Mouse (Mus musculus) G1E (cell line): Measurements from ENCODE around the gene Cirbp. TPM values are rescaled to one million over a fixed set of nuclear protein-coding genes. Genes with fewer than 3 reads are reported as not detected.

ENCODE experiments used
- ATAC-seq: 2 replicates; pipeline ENCODE4 v1.8.0; 2016; ENCODE audit warnings: mild to moderate bottlenecking; ENCODE audit not compliant: insufficient number of reproducible peaks, poor library complexity, low FRiP score, severe bottlenecking; ENCODE audit errors: extremely low read depth
- DNase-seq: peaks from one replicate; pipeline ENCODE4 v3.0.0; 2012; ENCODE audit warnings: low spot score
- H3K27me3 ChIP-seq: 2 replicates; pipeline ENCODE4 v1.6.1; 2012; ENCODE audit warnings: mild to moderate bottlenecking, low read length, inconsistent platforms; ENCODE audit not compliant: insufficient read depth
- H3K36me3 ChIP-seq: replicated peaks from 2 replicates; pipeline ENCODE3; 2012; ENCODE audit warnings: mild to moderate bottlenecking, inconsistent platforms
- H3K4me1 ChIP-seq: 2 replicates; pipeline ENCODE4 v1.6.1; 2012; ENCODE audit warnings: low read depth, low read length, inconsistent platforms, mixed read lengths; ENCODE audit not compliant: insufficient read depth
- H3K4me3 ChIP-seq: 2 replicates; pipeline ENCODE4 v1.5.1; 2012; ENCODE audit warnings: low read depth, mild to moderate bottlenecking, inconsistent platforms, low read length, moderate library complexity, mixed read lengths
- H3K9me3 ChIP-seq: replicated peaks from 2 replicates; pipeline ENCODE4 v1.6.1; 2012; ENCODE audit warnings: inconsistent platforms
- CTCF ChIP-seq: IDR thresholded peaks from 2 replicates; pipeline ENCODE4 v1.5.1; 2012; ENCODE audit warnings: low read depth, low read length, inconsistent platforms, mixed read lengths
- GATA1 ChIP-seq: IDR thresholded peaks from 2 replicates; pipeline ENCODE4 v1.6.1; 2012; ENCODE audit warnings: borderline replicate concordance, low read length, inconsistent platforms, mixed read lengths
- GATA2 ChIP-seq: IDR thresholded peaks from 2 replicates; pipeline ENCODE4 v1.6.1; 2012; ENCODE audit warnings: low read depth, low read length, inconsistent platforms, borderline replicate concordance
- POLR2AphosphoS5 ChIP-seq: IDR thresholded peaks from 2 replicates; pipeline ENCODE4 v1.6.1; 2012; ENCODE audit warnings: low read depth, low read length, inconsistent platforms; ENCODE audit not compliant: insufficient replicate concordance
- TAL1 ChIP-seq: conservative IDR thresholded peaks from 2 replicates; pipeline ENCODE4 v1.6.1; 2012; ENCODE audit warnings: low read depth, low read length, inconsistent platforms, mixed read lengths
- polyA plus RNA-seq: library from polyadenylated mRNA; stranded (reverse); fragments of >175 nt; gene quantifications from 2 replicates; pipeline ENCODE4 v1.2.3, GENCODE M21; 2012
- total RNA-seq, 2 experiments: library from RNA; stranded (forward) in 1 of 2; stranded (reverse) in 1 of 2; fragments of 200-1000 nt in 1 of 2; fragments of >200 nt in 1 of 2; fragmentation: Nextera tagmentation in 1 of 2; gene quantifications; 2 replicates each; pipeline ENCODE4 v1.2.3; 2014 to 2017

Cirbp gene
- total and polyA plus RNA-seq, 3 experiments = 21.2 to 45.2 (median 34.8) TPM

- no peaks in the 10 kb centered on the region for H3K9me3 ChIP-seq
- TF ChIP-seq GATA2 (no peak), TAL1 (no peak), GATA1 (no peak), CTCF (no peak), POLR2AphosphoS5 (no peak)
- peaks cover 50% of the 10 kb centered on the region for H3K36me3 ChIP-seq
- peak; percentile 74 for ATAC-seq
- H3K4me1 ChIP-seq = peaks cover 91% of the 10 kb centered on the region
- H3K27me3 ChIP-seq = no peaks in the 10 kb centered on the region
- H3K4me3 ChIP-seq = peak overlapping the region; percentile 92
- peak; percentile 88 for DNase-seq
Observed at GRCm38 (mm10) chr10:80141243-80141642, 24.5 kb upstream of the Cirbp start.

GRCm38 (mm10) chr10:80141786-80142529 lies 23.8 kb upstream of the Cirbp start:
- Histone ChIP-seq H3K4me3 (peak overlapping the region; percentile 92), H3K36me3 (peaks cover 50% of the 10 kb centered on the region), H3K4me1 (peaks cover 95% of the 10 kb centered on the region), H3K27me3 (no peaks in the 10 kb centered on the region), H3K9me3 (no peaks in the 10 kb centered on the region)
- DNase-seq (peak; percentile 76), ATAC-seq (peak; percentile 81)
- no peak for TF ChIP-seq CTCF
- TF ChIP-seq GATA1 = no peak
- TF ChIP-seq TAL1 = no peak
- no peak for TF ChIP-seq GATA2

GRCm38 (mm10) chr10:80142530-80142925 lies 23.3 kb upstream of the Cirbp start:
- H3K27me3 ChIP-seq = no peaks in the 10 kb centered on the region
- no peaks in the 10 kb centered on the region for H3K9me3 ChIP-seq
- peaks cover 95% of the 10 kb centered on the region for H3K4me1 ChIP-seq
- peak overlapping the region; percentile 92 for H3K4me3 ChIP-seq
- ATAC-seq (no peak), DNase-seq (no peak)
- TF ChIP-seq TAL1 (no peak), GATA1 (no peak), CTCF (no peak), POLR2AphosphoS5 (no peak), GATA2 (no peak)
- H3K36me3 ChIP-seq = peaks cover 51% of the 10 kb centered on the region

- ATAC-seq (no peak), DNase-seq (no peak)
- Histone ChIP-seq H3K36me3 (peaks cover 49% of the 10 kb centered on the region), H3K4me3 (peak overlapping the region; percentile 50; the same call in 1 of the 2 replicates), H3K9me3 (no peaks in the 10 kb centered on the region), H3K27me3 (no peaks in the 10 kb centered on the region), H3K4me1 (peaks cover 92% of the 10 kb centered on the region)
- TF ChIP-seq GATA1 = no peak
Observed at GRCm38 (mm10) chr10:80143664-80144063, 22.1 kb upstream of the Cirbp start.

- TF ChIP-seq CTCF = no peak
- no peak for TF ChIP-seq GATA2
- no peak for TF ChIP-seq TAL1
- TF ChIP-seq POLR2AphosphoS5 = no peak
- TF ChIP-seq GATA1 = no peak
- ATAC-seq (no peak), DNase-seq (no peak)
- peak overlapping the region; percentile 50; the same call in 1 of the 2 replicates for H3K4me3 ChIP-seq
- H3K27me3 ChIP-seq = no peaks in the 10 kb centered on the region
- H3K9me3 ChIP-seq = no peaks in the 10 kb centered on the region
- peaks cover 87% of the 10 kb centered on the region for H3K4me1 ChIP-seq
- peaks cover 49% of the 10 kb centered on the region for H3K36me3 ChIP-seq
Observed at GRCm38 (mm10) chr10:80144159-80144558, 21.6 kb upstream of the Cirbp start.

- no peak for ATAC-seq
- DNase-seq = no peak
- H3K4me3 ChIP-seq = peak overlapping the region; percentile 58; the same call in 1 of the 2 replicates
- H3K9me3 ChIP-seq = no peaks in the 10 kb centered on the region
- H3K4me1 ChIP-seq = peaks cover 78% of the 10 kb centered on the region
- peaks cover 55% of the 10 kb centered on the region for H3K36me3 ChIP-seq
- TF ChIP-seq GATA2 = no peak
- TF ChIP-seq CTCF = peak; percentile 76
- no peaks in the 10 kb centered on the region for H3K27me3 ChIP-seq
Observed at GRCm38 (mm10) chr10:80144864-80145838, 20.6 kb upstream of the Cirbp start.
